Mouse (Mus musculus) neural tube, embryonic 12.5 days (tissue): ENCODE measurements around the gene Gm20219. TPM values are rescaled to one million over a fixed set of nuclear protein-coding genes. Genes with fewer than 3 reads are reported as not detected.
"Not testable (repeated sequence)": the region's sequence is repeated elsewhere in the genome, so short reads cannot be mapped to it uniquely, and the experiment has no call there.

ENCODE experiments used
- ATAC-seq: fragments of 200-750 bp; cut with Nextera tagmentation; 2 replicates; pipeline ENCODE4 v1.8.0; 2017; ENCODE audit warnings: low read depth, mild to moderate bottlenecking, moderate TSS enrichment, moderate library complexity; ENCODE audit not compliant: low FRiP score
- H3K27ac ChIP-seq: fragments of 300-500 bp; sonication (generic); 2 replicates; pipeline ENCODE4 v1.5.1; 2016
- H3K27me3 ChIP-seq: fragments of 300-500 bp; sonication (generic); replicated peaks from 2 replicates; pipeline ENCODE4 v1.6.1; 2016; ENCODE audit warnings: mild to moderate bottlenecking
- H3K36me3 ChIP-seq: fragments of 300-500 bp; sonication (generic); 2 replicates; pipeline ENCODE4 v1.6.1; 2016; ENCODE audit warnings: mild to moderate bottlenecking
- H3K4me1 ChIP-seq: fragments of 300-500 bp; sonication (generic); 2 replicates; pipeline ENCODE4 v1.6.1; 2016
- H3K4me2 ChIP-seq: fragments of 300-500 bp; sonication (generic); replicated peaks from 2 replicates; pipeline ENCODE4 v1.6.1; 2016; ENCODE audit warnings: mild to moderate bottlenecking
- H3K4me3 ChIP-seq: fragments of 300-500 bp; sonication (generic); 2 replicates; pipeline ENCODE4 v1.5.1; 2016
- H3K9ac ChIP-seq: fragments of 300-500 bp; sonication (generic); 2 replicates; pipeline ENCODE4 v1.6.1; 2016; ENCODE audit warnings: mild to moderate bottlenecking
- H3K9me3 ChIP-seq: fragments of 300-500 bp; sonication (generic); 2 replicates; pipeline ENCODE4 v1.6.1; 2016; ENCODE audit warnings: mild to moderate bottlenecking
- WGBS: fragments of 180-500 bp; shearing (Covaris S2); methylation state at CpG from one replicate; pipeline ENCODE4 v1.1.7; 2016; 5-methylcytosine and 5-hydroxymethylcytosine counted together
- polyA plus RNA-seq: library from polyadenylated mRNA; unstranded; fragments of >200 nt; fragmentation: Nextera tagmentation; extraction: Ambion mirVana; gene quantifications from 2 replicates; pipeline ENCODE4 v1.2.1, GENCODE M21; 2016

The Gm20219 gene
- polyA plus RNA-seq, 1 experiment from 2014 or later, result 1.4 TPM

DNA sequence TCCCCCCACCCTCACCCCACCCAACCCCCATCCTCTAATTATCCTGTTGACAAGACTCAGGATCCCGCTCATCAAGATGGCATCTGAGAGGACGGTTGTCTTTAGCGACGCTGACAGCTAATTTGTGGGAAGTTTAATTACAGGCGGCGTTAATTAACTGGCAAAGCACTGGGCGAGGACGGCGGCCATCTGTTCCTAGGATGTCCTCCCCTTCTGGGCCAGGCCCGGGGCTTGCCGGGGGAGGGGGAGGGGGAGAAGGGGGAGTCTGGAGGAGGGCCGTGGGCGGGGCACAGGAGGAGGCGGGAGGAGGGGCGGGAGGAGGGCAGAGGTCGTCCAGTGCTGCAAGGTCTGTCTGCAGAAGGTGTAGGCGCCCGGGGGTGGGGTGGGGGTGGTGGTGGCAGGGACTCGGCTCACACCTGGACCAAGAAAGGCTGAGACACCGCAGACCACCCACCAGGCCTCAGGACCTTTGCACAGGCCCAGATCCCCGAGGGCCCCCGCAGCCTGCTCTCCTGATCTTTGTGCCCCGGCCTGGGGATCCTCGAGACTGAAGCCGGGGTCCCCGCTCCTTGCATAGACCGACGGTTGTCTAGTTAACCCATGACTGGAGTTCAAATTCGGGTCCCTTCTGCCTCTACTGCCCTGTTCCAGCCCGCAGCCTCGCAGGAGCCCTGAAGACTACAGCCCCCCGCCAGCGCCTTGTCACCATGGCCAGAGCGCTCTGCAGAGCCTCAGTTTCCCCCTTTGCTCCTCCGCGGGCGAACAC, 44.3 kb downstream of the Gm20219 start:
- WGBS, result 5% methylated on average over 33 of the region's 37 CpGs
- peaks cover 44% of the 10 kb centered on the region for H3K27me3 ChIP-seq

DNA sequence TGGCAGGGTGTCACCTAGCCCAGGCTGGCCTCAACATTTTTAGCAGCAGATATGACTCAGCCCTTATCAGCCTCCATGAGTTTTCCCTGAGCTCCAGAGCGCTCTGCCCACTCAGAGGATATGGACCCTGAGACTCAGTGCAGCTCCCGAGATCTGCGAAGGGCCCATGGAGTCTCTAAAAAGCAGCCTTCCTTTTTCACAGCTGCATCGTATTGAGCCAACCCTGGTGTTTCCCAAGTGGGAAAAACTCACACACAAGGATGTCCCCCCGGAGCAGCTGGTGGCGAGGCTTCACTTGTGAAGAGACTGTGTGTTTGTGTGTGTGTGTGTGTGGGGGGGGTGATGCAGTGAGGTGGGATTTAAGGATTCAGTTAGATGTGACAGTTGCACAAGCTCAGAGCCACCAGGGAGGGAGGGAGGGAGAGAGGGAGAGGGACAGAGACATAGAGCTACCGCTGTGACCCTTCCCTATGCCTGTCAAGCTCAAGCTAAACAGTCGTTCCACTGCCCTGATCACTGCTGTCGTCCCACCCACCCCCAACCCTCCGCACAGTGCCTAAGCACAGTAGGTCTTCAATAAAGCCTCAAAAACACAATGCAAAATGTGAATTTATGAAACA, 45.1 kb downstream of the Gm20219 start:
- ATAC-seq, result peak; percentile 2; the same call in 1 of the 2 replicates
- Histone ChIP-seq H3K9me3 (peaks cover 7% of the 10 kb centered on the region; the same call in 1 of the 2 replicates), H3K36me3 (no peaks in the 10 kb centered on the region), H3K4me1 (peaks cover 40% of the 10 kb centered on the region), H3K4me3 (no peak overlapping the region), H3K9ac (no peak overlapping the region), H3K27ac (no peak overlapping the region), H3K4me2 (peak overlapping the region; percentile 40), H3K27me3 (peaks cover 41% of the 10 kb centered on the region)
- 39% methylated on average over 10 of the region's 10 CpGs for WGBS

More for the DNA sequence above, 44.3 kb downstream of the Gm20219 start:
- Histone ChIP-seq H3K4me2 (peak overlapping the region; percentile 40), H3K4me1 (peaks cover 40% of the 10 kb centered on the region), H3K4me3 (no peak overlapping the region), H3K27ac (no peak overlapping the region), H3K9ac (no peak overlapping the region), H3K9me3 (no peaks in the 10 kb centered on the region; the same call in 1 of the 2 replicates), H3K36me3 (no peaks in the 10 kb centered on the region)
- peak; percentile 19 for ATAC-seq

DNA sequence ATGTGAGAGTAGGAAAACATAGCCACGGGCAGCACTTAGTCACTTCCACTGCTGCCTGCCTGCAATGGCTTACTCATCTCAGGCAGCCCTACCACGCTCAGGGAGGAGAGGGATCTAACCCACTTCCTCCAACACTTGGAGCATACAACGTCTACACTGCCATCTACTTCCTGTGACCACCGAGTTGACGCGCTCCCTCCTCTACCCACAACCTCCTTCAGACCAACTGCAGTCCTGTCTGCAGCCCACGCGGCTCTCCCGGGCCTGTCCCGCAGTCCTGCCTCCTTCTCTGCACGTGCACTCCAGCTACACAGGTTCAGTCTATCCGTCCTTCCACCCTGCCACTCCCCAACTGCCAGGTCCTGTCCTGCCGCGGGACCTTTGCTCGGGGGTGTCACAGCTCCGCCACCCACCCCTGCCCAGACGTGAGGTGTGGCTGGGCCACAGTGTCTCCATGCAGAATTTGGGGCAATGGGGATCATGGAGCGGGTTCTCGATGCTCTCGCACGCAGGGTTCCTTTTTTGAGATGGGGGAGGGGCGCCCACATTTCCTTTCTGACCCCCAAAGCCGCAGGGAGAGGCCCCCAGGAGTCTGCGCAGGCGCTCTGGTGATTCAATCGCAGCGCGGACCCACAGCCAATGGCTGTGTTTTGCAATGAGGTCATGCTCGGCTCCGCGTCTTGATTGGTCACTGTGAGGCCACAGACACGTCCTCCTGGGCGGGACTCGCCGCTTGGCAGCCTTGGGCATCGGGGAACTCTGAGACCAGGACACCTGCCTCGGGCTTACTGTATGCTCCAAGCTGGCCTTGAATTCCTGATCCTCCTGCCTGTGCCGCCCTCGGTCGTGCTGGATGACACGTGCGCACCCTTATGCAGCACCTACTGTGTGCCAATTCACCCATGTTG, 46.8 kb downstream of the Gm20219 start:
- Histone ChIP-seq H3K9me3 (peaks cover 9% of the 10 kb centered on the region; the same call in 1 of the 2 replicates), H3K4me1 (peaks cover 42% of the 10 kb centered on the region), H3K9ac (peak overlapping the region; percentile 78), H3K4me3 (peak overlapping the region; percentile 53), H3K27me3 (peaks cover 27% of the 10 kb centered on the region), H3K27ac (peak overlapping the region; percentile 82), H3K4me2 (peak overlapping the region; percentile 96), H3K36me3 (no peaks in the 10 kb centered on the region)
- peak; percentile 89 for ATAC-seq
- under 1% methylated on average over 42 of the region's 42 CpGs for WGBS

DNA sequence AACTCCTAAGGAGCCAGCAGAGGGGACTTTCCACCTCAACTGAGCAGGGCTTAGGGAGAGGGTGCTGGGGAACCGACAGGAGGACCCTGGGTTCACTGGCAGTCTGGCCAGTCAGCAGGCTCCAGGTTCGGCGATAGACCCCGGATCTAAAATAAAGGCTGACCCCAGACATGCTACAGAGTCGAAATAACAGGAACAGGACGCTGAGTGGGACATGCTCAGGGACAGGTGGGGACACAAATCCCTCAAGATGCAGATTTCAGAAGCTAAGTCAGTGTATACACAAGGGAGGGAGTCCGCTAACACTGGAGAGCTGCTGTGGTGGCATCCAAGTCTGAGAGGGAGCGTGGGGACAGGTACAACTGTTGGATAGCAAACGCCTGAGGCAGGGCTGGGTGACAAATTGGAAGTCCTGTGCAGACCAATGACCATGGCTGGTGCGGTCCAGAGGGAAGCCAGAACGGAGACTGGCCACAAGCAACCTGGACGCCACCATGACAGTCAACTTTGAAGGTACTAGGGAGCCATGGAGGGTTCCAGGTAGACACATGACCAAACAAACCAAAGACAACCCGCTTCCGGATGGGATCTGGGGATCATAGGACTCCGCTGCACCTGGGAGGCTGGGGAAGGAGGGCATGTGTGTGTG, 47.6 kb downstream of the Gm20219 start:
- peak overlapping the region; percentile 53 for H3K4me3 ChIP-seq
- H3K27me3 ChIP-seq, result peaks cover 19% of the 10 kb centered on the region
- peak overlapping the region; percentile 78; the same call in 1 of the 2 replicates for H3K9ac ChIP-seq
- WGBS, result 55% methylated on average over 15 of the region's 15 CpGs
- peak overlapping the region; percentile 96 for H3K4me2 ChIP-seq
- H3K4me1 ChIP-seq, result peaks cover 43% of the 10 kb centered on the region
- H3K9me3 ChIP-seq, result peaks cover 9% of the 10 kb centered on the region; the same call in 1 of the 2 replicates
- no peak for ATAC-seq
- no peak overlapping the region for H3K27ac ChIP-seq
- no peaks in the 10 kb centered on the region for H3K36me3 ChIP-seq

DNA sequence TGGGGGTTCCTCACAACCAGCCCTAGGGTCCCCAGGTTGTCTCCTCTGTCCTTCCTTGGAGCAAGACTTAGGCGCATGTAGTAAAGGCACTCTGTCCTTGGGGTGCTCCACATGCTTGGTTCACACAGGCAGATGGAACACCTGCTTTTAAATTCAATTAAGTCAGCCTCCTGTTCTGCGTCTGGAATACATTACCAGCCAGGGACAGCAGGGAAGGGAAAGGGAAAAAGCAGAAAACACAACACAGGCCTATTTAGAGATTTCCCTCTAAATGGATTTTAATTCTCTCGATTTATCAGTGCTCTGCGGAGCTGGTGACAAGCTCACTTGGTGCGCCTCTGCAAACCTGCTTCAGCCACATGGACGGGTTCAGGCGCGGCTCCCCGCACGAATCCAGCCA, 48.8 kb downstream of the Gm20219 start:
- H3K27ac ChIP-seq, result no peak overlapping the region
- no peaks in the 10 kb centered on the region for H3K36me3 ChIP-seq
- no peak overlapping the region for H3K4me3 ChIP-seq
- H3K9ac ChIP-seq, result no peak overlapping the region
- 79% methylated on average over 10 of the region's 10 CpGs for WGBS
- peaks cover 34% of the 10 kb centered on the region for H3K4me1 ChIP-seq
- ATAC-seq, result no peak
- no peak overlapping the region for H3K4me2 ChIP-seq
- H3K27me3 ChIP-seq, result peaks cover 7% of the 10 kb centered on the region
- H3K9me3 ChIP-seq, result peaks cover 9% of the 10 kb centered on the region; the same call in 1 of the 2 replicates

DNA sequence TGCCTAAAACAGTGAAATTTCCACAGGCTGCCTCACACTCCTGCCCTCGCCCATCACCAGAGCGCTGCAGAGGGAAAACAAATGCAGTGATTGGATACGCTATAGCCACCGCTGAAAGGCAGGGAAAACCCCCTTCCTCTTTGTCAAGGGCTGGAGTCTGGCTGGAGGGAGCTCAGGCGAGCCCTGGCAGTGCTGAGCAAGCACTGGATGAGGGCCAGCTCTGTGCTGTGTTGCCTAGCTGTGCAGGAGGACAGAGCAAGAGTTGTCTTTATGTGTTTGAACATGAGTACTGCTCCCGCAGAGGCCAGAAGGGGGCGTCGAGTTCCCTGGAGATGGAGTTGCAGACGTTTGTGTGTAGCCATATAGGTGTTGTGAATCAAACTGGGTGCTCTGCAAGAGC, 51.7 kb downstream of the Gm20219 start:
- H3K27me3 ChIP-seq, result no peaks in the 10 kb centered on the region
- H3K36me3 ChIP-seq, result no peaks in the 10 kb centered on the region
- H3K9me3 ChIP-seq, result peaks cover 9% of the 10 kb centered on the region; the same call in 1 of the 2 replicates
- ATAC-seq, result peak; percentile 61
- no peak overlapping the region for H3K4me2 ChIP-seq
- H3K4me1 ChIP-seq, result peaks cover 18% of the 10 kb centered on the region
- H3K4me3 ChIP-seq, result no peak overlapping the region; the same call in 1 of the 2 replicates
- no peak overlapping the region for H3K27ac ChIP-seq
- 22% methylated on average over 9 of the region's 9 CpGs for WGBS
- H3K9ac ChIP-seq, result no peak overlapping the region

DNA sequence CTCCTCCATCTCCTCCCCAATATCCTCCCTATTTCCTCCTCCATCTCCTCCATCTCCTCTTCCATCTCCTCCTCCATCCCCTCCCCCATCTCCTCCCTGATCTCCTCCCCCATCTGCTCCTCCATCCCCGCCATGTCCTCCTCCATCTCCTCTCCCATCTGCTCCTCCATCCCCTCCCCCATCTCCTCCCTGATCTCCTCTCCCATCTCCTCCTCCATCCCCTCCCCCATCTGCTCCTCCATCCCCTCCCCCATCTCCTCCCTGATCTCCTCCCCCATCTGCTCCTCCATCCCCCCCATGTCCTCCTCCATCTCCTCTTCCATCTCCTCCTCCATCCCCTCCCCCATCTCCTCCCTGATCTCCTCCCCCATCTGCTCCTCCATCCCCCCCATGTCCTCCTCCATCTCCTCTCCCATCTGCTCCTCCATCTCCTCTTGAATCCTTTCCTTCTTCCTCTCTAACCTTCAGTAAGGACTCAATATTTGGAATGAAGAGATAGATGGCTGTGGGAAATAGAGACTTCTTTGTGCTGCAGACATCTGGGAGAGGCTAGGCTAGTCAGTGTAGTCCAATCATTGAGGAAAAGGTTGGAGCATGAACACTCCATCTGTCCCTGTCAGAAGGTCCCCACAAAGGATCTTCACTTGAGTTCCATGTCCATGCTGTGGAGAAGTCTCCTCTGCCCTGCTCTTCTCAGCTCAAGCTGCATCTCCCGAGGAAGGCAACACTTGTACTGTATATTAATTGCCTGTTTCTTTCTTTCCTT, 52.4 kb downstream of the Gm20219 start:
- H3K27ac ChIP-seq, H3K4me3 ChIP-seq, H3K36me3 ChIP-seq, H3K4me2 ChIP-seq, H3K9me3 ChIP-seq, H3K27me3 ChIP-seq, ATAC-seq, H3K9ac ChIP-seq: not testable (repeated sequence)
- peaks cover 12% of the 10 kb centered on the region for H3K4me1 ChIP-seq
- 36% methylated on average over 2 of the region's 2 CpGs for WGBS

Other genes with a start within 250 kb of the Gm20219 start
- 86.1 and 86.7 TPM in 2 replicates for gene Kdm4b, start 228.3 kb downstream of the Gm20219 start, polyA plus RNA-seq
- 294 and 314 TPM in 2 replicates for gene Ptprs, start 77.9 kb downstream of the Gm20219 start, polyA plus RNA-seq
- gene Znrf4, start 42.0 kb downstream of the Gm20219 start, polyA plus RNA-seq, result not detected in 2 replicates
- gene Safb2, start 30.2 kb upstream of the Gm20219 start, polyA plus RNA-seq, result 87.1 and 90.5 TPM in 2 replicates
- gene Safb, start 30.4 kb upstream of the Gm20219 start, polyA plus RNA-seq, result 140 and 162 TPM in 2 replicates
- gene 2410015M20Rik, start 55.4 kb upstream of the Gm20219 start, polyA plus RNA-seq, result 192 and 202 TPM in 2 replicates
- gene Rpl36, start 59.0 kb upstream of the Gm20219 start, polyA plus RNA-seq, result 1,187 and 1,201 TPM in 2 replicates
- 53.7 and 54.3 TPM in 2 replicates for gene Lonp1, start 72.5 kb upstream of the Gm20219 start, polyA plus RNA-seq
- 0.93 and 1.5 TPM in 2 replicates for gene Catsperd, start 73.8 kb upstream of the Gm20219 start, polyA plus RNA-seq
- 105 and 106 TPM in 2 replicates for gene Ranbp3, start 118.9 kb upstream of the Gm20219 start, polyA plus RNA-seq
- 404 and 428 TPM in 2 replicates for gene Ndufa11, start 163.4 kb upstream of the Gm20219 start, polyA plus RNA-seq
- gene Vmac, start 163.6 kb upstream of the Gm20219 start, polyA plus RNA-seq, result 15.0 and 16.3 TPM in 2 replicates
- gene Nrtn, start 203.1 kb upstream of the Gm20219 start, polyA plus RNA-seq, result 3.4 and 3.7 TPM in 2 replicates
- 49.3 and 54.3 TPM in 2 replicates for gene Dus3l, start 210.4 kb upstream of the Gm20219 start, polyA plus RNA-seq
- 1.6 and 1.8 TPM in 2 replicates for gene Prr22, start 215.9 kb upstream of the Gm20219 start, polyA plus RNA-seq